Mouse (Mus musculus): Measurements from ENCODE around the gene Id2.

The Id2 gene

GRCm38 (mm10) chr12:25086966-25087365 is 10.0 kb downstream of the Id2 start:
- in situ Hi-C loops (cut with MboI, MseI), result loop anchor here (10.0 to 25.0 kb wide), 2 partner anchors 628 to 775 kb away; no protein-coding TSS in a partner anchor

GRCm38 (mm10) chr12:25083260-25084178 is 13.4 kb downstream of the Id2 start:
- in situ Hi-C loops (cut with MboI, MseI), result loop anchor here (10.0 to 25.0 kb wide), 2 partner anchors 631 to 779 kb away; no protein-coding TSS in a partner anchor

- in situ Hi-C loops (cut with MboI, MseI), result no loop called here
Measured at GRCm38 (mm10) chr12:25074344-25074743, 22.6 kb downstream of the Id2 start.

- in situ Hi-C loops (cut with MboI, MseI), result no loop called here
Measured at GRCm38 (mm10) chr12:25073374-25073773, 23.6 kb downstream of the Id2 start.

- in situ Hi-C loops (cut with MboI, MseI), result no loop called here
Measured at GRCm38 (mm10) chr12:25062264-25062663, 34.7 kb downstream of the Id2 start.

GRCm38 (mm10) chr12:25060901-25061300 is 36.0 kb downstream of the Id2 start:
- in situ Hi-C loops (cut with MboI, MseI), result no loop called here

GRCm38 (mm10) chr12:25059487-25060200 is 37.3 kb downstream of the Id2 start:
- in situ Hi-C loops (cut with MboI, MseI), result no loop called here

- in situ Hi-C loops (cut with MboI, MseI), result no loop called here
Measured at GRCm38 (mm10) chr12:25054963-25055362, 42.0 kb downstream of the Id2 start.

GRCm38 (mm10) chr12:25054511-25054910 is 42.4 kb downstream of the Id2 start:
- in situ Hi-C loops (cut with MboI, MseI), result no loop called here

- in situ Hi-C loops (cut with MboI, MseI), result no loop called here
Measured at GRCm38 (mm10) chr12:25049253-25049652, 47.7 kb downstream of the Id2 start.

GRCm38 (mm10) chr12:25044579-25044978 is 52.4 kb downstream of the Id2 start:
- in situ Hi-C loops (cut with MboI, MseI), result no loop called here

GRCm38 (mm10) chr12:25044056-25044455 is 52.9 kb downstream of the Id2 start:
- in situ Hi-C loops (cut with MboI, MseI), result no loop called here

All from T-helper 2 cell (primary cell).